In the genomic region with DNA sequence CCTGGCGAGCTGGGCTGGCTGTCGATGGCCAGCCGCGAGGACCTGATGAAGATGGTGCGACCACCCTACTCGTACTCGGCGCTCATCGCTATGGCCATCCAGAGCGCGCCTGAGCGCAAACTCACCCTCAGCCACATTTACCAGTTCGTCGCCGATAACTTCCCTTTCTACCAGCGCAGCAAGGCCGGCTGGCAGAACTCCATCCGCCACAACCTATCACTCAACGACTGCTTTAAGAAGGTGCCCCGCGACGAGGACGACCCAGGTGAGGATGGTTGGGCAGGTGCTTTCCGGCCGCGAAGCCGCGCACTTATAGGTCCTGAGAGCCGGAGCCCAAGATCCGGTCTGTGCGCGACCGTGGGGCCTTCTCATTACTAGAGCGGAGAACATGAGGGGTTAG, we compare ENCODE assay signal across 9 mouse cellular contexts. TPM values are rescaled to one million over a fixed set of nuclear protein-coding genes. Genes with fewer than 3 reads are reported as not detected.
A peak's percentile ranks its signal among the peaks of the same experiment; 100 is the strongest.
DNase-seq lines count a peak whose midpoint lies in the region; ATAC-seq and TF ChIP-seq lines count a peak whose summit lies in the region.
"Had no signal": no experiment of that assay in that cellular context is flagged by ENCODE, and none has a peak within 500 bp of the region (broad histone marks: within the 10 kb centered on the region; RNA-seq: fewer than 3 reads in every experiment).

No protein-coding gene starts in this region.

- TF ChIP-seq POLR2A in lung, adult 2 months (IDR thresholded peaks at IDR 0.05; ENCODE audit: borderline replicate concordance, extremely low read depth, low read depth, low read length) = no peak

- no peak; the same call in 1 of the 2 replicates for ATAC-seq in midbrain, embryonic 12.5 days (ENCODE audit: low FRiP score, low read depth)
- no peak for ATAC-seq in erythroid progenitor cell, adult 5-6 weeks (replicated peaks; ENCODE audit: low FRiP score, poor library complexity, severe bottlenecking)

- peak; percentile 25 to 27 for DNase-seq in cerebellum, postnatal 14 days
- DNase-seq in cerebellum, adult 11 months = no peak
- peak; percentile 5 for DNase-seq in lung, adult 2 months
- DNase-seq in lung, postnatal 4 days = no peak
- DNase-seq in hindbrain, embryonic 10.5 days (ENCODE audit: low spot score) = peak; percentile 45
- DNase-seq in thymus, adult 18-20 months = no peak

- H3K9ac ChIP-seq in midbrain, embryonic 12.5 days (replicated peaks) = peak overlapping the region; percentile 41; the same call in 1 of the 2 replicates

- H3K27ac ChIP-seq in hindbrain, embryonic 10.5 days = no peak overlapping the region
- H3K27ac ChIP-seq in midbrain, embryonic 12.5 days (replicated peaks) = no peak overlapping the region

- H3K36me3 ChIP-seq in hindbrain, embryonic 10.5 days = no peaks in the 10 kb centered on the region
- no peaks in the 10 kb centered on the region for H3K36me3 ChIP-seq in midbrain, embryonic 12.5 days

- H3K4me2 ChIP-seq in midbrain, embryonic 12.5 days (replicated peaks) = peak overlapping the region; percentile 86

- TF ChIP-seq CTCF in lung, adult 2 months (IDR thresholded peaks at IDR 0.05; ENCODE audit: insufficient read depth, low read length) = no peak

- no peak overlapping the region for H3K4me3 ChIP-seq in lung, adult 2 months (replicated peaks; ENCODE audit: extremely low read depth, low read depth, low read length)
- peak overlapping the region; percentile 61 for H3K4me3 ChIP-seq in hindbrain, embryonic 10.5 days
- peak overlapping the region; percentile 52 for H3K4me3 ChIP-seq in midbrain, embryonic 12.5 days

- H3K27me3 ChIP-seq in hindbrain, embryonic 10.5 days (ENCODE audit: insufficient read depth, poor library complexity, severe bottlenecking) = peaks cover 94% of the 10 kb centered on the region
- H3K27me3 ChIP-seq in midbrain, embryonic 12.5 days = peaks cover 77% of the 10 kb centered on the region

- no peaks in the 10 kb centered on the region for H3K9me3 ChIP-seq in hindbrain, embryonic 10.5 days
- H3K9me3 ChIP-seq in midbrain, embryonic 12.5 days = no peaks in the 10 kb centered on the region

- 2% methylated on average over 34 of the region's 34 CpGs for WGBS in lung, adult 2 months
- WGBS in hindbrain, embryonic 10.5 days = under 1% methylated on average over 34 of the region's 34 CpGs
- under 1% methylated on average over 34 of the region's 34 CpGs for WGBS in midbrain, embryonic 12.5 days

- H3K4me1 ChIP-seq in lung, adult 2 months (ENCODE audit: control insufficient read depth, insufficient read depth, low read length) = no peaks in the 10 kb centered on the region; the same call in 1 of the 2 replicates
- H3K4me1 ChIP-seq in hindbrain, embryonic 10.5 days (replicated peaks) = peaks cover 13% of the 10 kb centered on the region
- peaks cover 14% of the 10 kb centered on the region for H3K4me1 ChIP-seq in midbrain, embryonic 12.5 days

RNA-seq across cellular contexts. Expression of a gene that starts 0.6 kb away (rescaled TPM):
- not detected in 2 replicates for polyA plus RNA-seq in lung, adult 2 months (2012; rRNA removed)
- polyA plus RNA-seq in hindbrain, embryonic 10.5 days (2016; fragmentation: Nextera tagmentation; extraction: Ambion mirVana) = not detected in 2 replicates
- not detected in 2 replicates for polyA plus RNA-seq in midbrain, embryonic 12.5 days (2016; fragmentation: Nextera tagmentation; extraction: Ambion mirVana)
- not detected in 2 replicates for total RNA-seq in erythroid progenitor cell, adult 5-6 weeks (2015; ENCODE audit: low replicate concordance)
- not detected in 2 replicates for total RNA-seq in erythroid progenitor cell, adult 5-6 weeks (2017; ENCODE audit: low replicate concordance)
- total RNA-seq: neutrophil, adult 5-6 weeks had no signal

RNA-seq across cellular contexts. Expression of a gene that starts 38.2 kb away (rescaled TPM):
- not detected in 2 replicates for polyA plus RNA-seq in lung, adult 2 months (2012; rRNA removed)
- not detected in 2 replicates for polyA plus RNA-seq in hindbrain, embryonic 10.5 days (2016; fragmentation: Nextera tagmentation; extraction: Ambion mirVana)
- not detected in 2 replicates for polyA plus RNA-seq in midbrain, embryonic 12.5 days (2016; fragmentation: Nextera tagmentation; extraction: Ambion mirVana)
- total RNA-seq in erythroid progenitor cell, adult 5-6 weeks (2015; ENCODE audit: low replicate concordance) = not detected in 2 replicates
- not detected in 2 replicates for total RNA-seq in erythroid progenitor cell, adult 5-6 weeks (2017; ENCODE audit: low replicate concordance)
- total RNA-seq: neutrophil, adult 5-6 weeks had no signal

Comparison
In these comparisons a context has a peak if more than half of its experiments do, and no peak if none do; other contexts are left out.
1. DNase-seq: peak in cerebellum, postnatal 14 days (2 of 2), lung, adult 2 months (single experiment) and hindbrain, embryonic 10.5 days (single experiment); none in cerebellum, adult 11 months (single experiment), lung, postnatal 4 days (0 of 2) and thymus, adult 18-20 months (0 of 2).